Mouse (Mus musculus) ES-E14 (cell line): ENCODE measurements around the gene Adora2b. TPM values are rescaled to one million over a fixed set of nuclear protein-coding genes. Genes with fewer than 3 reads are reported as not detected.
"Not testable (repeated sequence)": the region's sequence is repeated elsewhere in the genome, so short reads cannot be mapped to it uniquely, and the experiment has no call there.

ENCODE experiments used
- DNase-seq: peaks from one replicate; pipeline ENCODE4 v3.0.0-alpha.2; 2013; ENCODE audit warnings: low read depth, low spot score
- H3K27ac ChIP-seq: 2 replicates; pipeline ENCODE4 v1.5.1; 2012; ENCODE audit warnings: low read depth, mild to moderate bottlenecking, low read length, moderate library complexity, mixed read lengths; ENCODE audit not compliant: poor library complexity, insufficient read depth, severe bottlenecking
- H3K36me3 ChIP-seq: 2 replicates; pipeline ENCODE4 v1.6.1; 2012; ENCODE audit warnings: mild to moderate bottlenecking, low read length, moderate library complexity, mixed read lengths; ENCODE audit not compliant: control insufficient read depth, poor library complexity, insufficient read depth, severe bottlenecking
- H3K4me1 ChIP-seq, 2 experiments: fragments of 150-350 bp in 1 of 2; sonication (generic) in 1 of 2; 2 replicates each; pipeline ENCODE4 v1.6.1; 2012; ENCODE audit warnings: low read length in 2 of 2, mild to moderate bottlenecking in 1 of 2, mixed read lengths in 1 of 2; ENCODE audit not compliant: control insufficient read depth in 2 of 2, insufficient read depth in 2 of 2, poor library complexity in 1 of 2
- H3K4me3 ChIP-seq, 2 experiments: fragments of 150-350 bp in 1 of 2; sonication (generic) in 1 of 2; 2 replicates each; pipeline ENCODE4 v1.5.1; 2012; ENCODE audit warnings: low read length in 2 of 2, low read depth in 1 of 2, mild to moderate bottlenecking in 1 of 2, mixed read lengths in 1 of 2; ENCODE audit not compliant: insufficient read depth in 1 of 2, poor library complexity in 1 of 2, severe bottlenecking in 1 of 2
- H3K9ac ChIP-seq: 2 replicates; pipeline ENCODE4 v1.6.1; 2012; ENCODE audit warnings: low read depth, mild to moderate bottlenecking, low read length, mixed read lengths; ENCODE audit not compliant: poor library complexity, insufficient read depth, severe bottlenecking
- H3K9me3 ChIP-seq: fragments of 150-350 bp; sonication (generic); 2 replicates; pipeline ENCODE4 v1.6.1; 2012; ENCODE audit warnings: low read depth, mild to moderate bottlenecking, low read length; ENCODE audit not compliant: control insufficient read depth, insufficient read depth
- CHD2 ChIP-seq: IDR thresholded peaks from 2 replicates; pipeline ENCODE4 v1.6.1; 2014; ENCODE audit warnings: mild to moderate bottlenecking, low read depth, low read length, inconsistent platforms
- HCFC1 ChIP-seq: IDR thresholded peaks from 2 replicates; pipeline ENCODE4 v1.6.1; 2012; ENCODE audit warnings: low read length, inconsistent platforms, borderline replicate concordance; ENCODE audit not compliant: insufficient read depth
- MAFK ChIP-seq: IDR thresholded peaks from 2 replicates; pipeline ENCODE4 v1.6.1; 2014; ENCODE audit warnings: mild to moderate bottlenecking, low read depth, low read length, inconsistent platforms; ENCODE audit not compliant: insufficient read depth
- ZC3H11A ChIP-seq: IDR thresholded peaks from 2 replicates; pipeline ENCODE4 v1.6.1; 2012; ENCODE audit warnings: low read depth, mild to moderate bottlenecking, inconsistent platforms, low read length, borderline replicate concordance
- ZNF384 ChIP-seq: IDR thresholded peaks from 2 replicates; pipeline ENCODE4 v1.6.1; 2012; ENCODE audit warnings: low read depth, low read length, inconsistent platforms
- in situ Hi-C, 2 experiments: fragments of 600-800 bp; cut with MboI; formaldehyde crosslinking; loops; one replicate each; pipeline ENCODE4 v1.15.1; 2025; ENCODE audit warnings: low sequenced_read_pairs in 2 of 2, inconsistent platforms in 1 of 2; ENCODE audit not compliant: unreplicated experiment in 2 of 2
- total RNA-seq: library from RNA; depleted of rRNA; stranded (reverse); fragments of 300-350 nt; gene quantifications from 2 replicates; pipeline ENCODE4 v1.2.3, GENCODE M21; 2012

Adora2b gene
- total RNA-seq, 1 experiment, result 8.0 TPM

GRCm38 (mm10) chr11:62277086-62277485 lies 28.3 kb downstream of the Adora2b start:
- no peak for TF ChIP-seq ZC3H11A
- TF ChIP-seq HCFC1, result no peak
- Histone ChIP-seq H3K27ac (no peak overlapping the region), H3K36me3 (peaks cover 2% of the 10 kb centered on the region; the same call in 1 of the 2 replicates), H3K9ac (no peak overlapping the region), H3K4me1 (0 out of 4 replicates have a peak, but pooled peaks cover 0 to 1% of the 10 kb centered on the region in 2 experiments), H3K9me3 (no peaks in the 10 kb centered on the region), H3K4me3 (no peak overlapping the region)
- DNase-seq, result no peak
- in situ Hi-C loops, result loop anchor here (5.0 to 10.0 kb wide), 4 partner anchors 145 to 322 kb away; partner anchors contain the start of gene Specc1 (in 1 of the 2)

GRCm38 (mm10) chr11:62278027-62278426 lies 29.2 kb downstream of the Adora2b start:
- Histone ChIP-seq H3K4me3 (no peak overlapping the region), H3K4me1 (0 out of 4 replicates have a peak, but pooled peaks cover 0 to 1% of the 10 kb centered on the region in 2 experiments), H3K27ac (no peak overlapping the region), H3K9ac (no peak overlapping the region), H3K9me3 (no peaks in the 10 kb centered on the region), H3K36me3 (peaks cover 2% of the 10 kb centered on the region; the same call in 1 of the 2 replicates)
- in situ Hi-C loops, result loop anchor here (5.0 to 10.0 kb wide), 4 partner anchors 146 to 323 kb away; partner anchors contain the start of gene Specc1 (in 1 of the 2)
- peak; percentile 79 for DNase-seq
- TF ChIP-seq ZC3H11A, result peak; percentile 95
- peak; percentile 40; the same call in 1 of the 2 replicates for TF ChIP-seq MAFK
- no peak for TF ChIP-seq HCFC1

GRCm38 (mm10) chr11:62280675-62281600 lies 32.2 kb downstream of the Adora2b start, which contains the start of the genes Zswim7 and Ttc19:
TSS of gene Zswim7 (minus strand) at chr11:62281375.
TSS of gene Ttc19 (plus strand) at chr11:62281473.
- DNase-seq, result peak; percentile 79
- in situ Hi-C loops, result no loop called here
- peaks cover 10% of the 10 kb centered on the region for H3K36me3 ChIP-seq
- 0 out of 4 replicates have a peak, but pooled peaks cover 0 to 1% of the 10 kb centered on the region in 2 experiments for H3K4me1 ChIP-seq
- TF ChIP-seq ZNF384 (peak; percentile 82; the same call in 1 of the 2 replicates), HCFC1 (no peak), ZC3H11A (0 out of 2 replicates have a peak, but pooled peaks have one; percentile 11), CHD2 (no peak), MAFK (peak; percentile 55; the same call in 1 of the 2 replicates)
- peak within 1 kb of the TSS; percentile 99 for H3K9ac ChIP-seq
- no peaks in the 10 kb centered on the region for H3K9me3 ChIP-seq
- peak within 1 kb of the TSS; percentile 92 for H3K27ac ChIP-seq
- H3K4me3 ChIP-seq, result peak within 1 kb of the TSS; percentile 96 to 98

- Histone ChIP-seq H3K27ac (peak overlapping the region; percentile 87), H3K9ac (peak overlapping the region; percentile 99), H3K9me3 (no peaks in the 10 kb centered on the region), H3K4me1 (0 out of 4 replicates have a peak, but pooled peaks cover 0 to 1% of the 10 kb centered on the region in 2 experiments), H3K4me3 (peak overlapping the region; percentile 96 to 98), H3K36me3 (peaks cover 10% of the 10 kb centered on the region)
- DNase-seq, result peak; percentile 36
- in situ Hi-C loops, result no loop called here
- TF ChIP-seq ZC3H11A, result no peak
- TF ChIP-seq ZNF384, result no peak
- no peak for TF ChIP-seq MAFK
- no peak for TF ChIP-seq HCFC1
- peak; percentile 35; the same call in 1 of the 2 replicates for TF ChIP-seq CHD2
Measured at GRCm38 (mm10) chr11:62281601-62281997, 32.8 kb downstream of the Adora2b start.

- DNase-seq, H3K9me3 ChIP-seq, H3K9ac ChIP-seq, in situ Hi-C loops, H3K4me1 ChIP-seq, H3K27ac ChIP-seq, H3K4me3 ChIP-seq: not testable (repeated sequence)
- peaks cover 17% of the 10 kb centered on the region for H3K36me3 ChIP-seq
Measured at GRCm38 (mm10) chr11:62284020-62284419, 35.2 kb downstream of the Adora2b start.
